Mouse (Mus musculus): ENCODE results near the gene Ulk4. TPM values are rescaled to one million over a fixed set of nuclear protein-coding genes. Genes with fewer than 3 reads are reported as not detected.

Ulk4 gene
- total RNA-seq, 2 experiments from 2014 or later = 7.2 to 7.5 TPM

GRCm38 (mm10) chr9:120985524-120985923, 291.5 kb downstream of the Ulk4 start:
- intact Hi-C loops (cut with DNase I) = no loop called here
- no peak for DNase-seq (ENCODE audit: extremely low spot score in 1 of 2, low spot score in 2 of 2)

DNA sequence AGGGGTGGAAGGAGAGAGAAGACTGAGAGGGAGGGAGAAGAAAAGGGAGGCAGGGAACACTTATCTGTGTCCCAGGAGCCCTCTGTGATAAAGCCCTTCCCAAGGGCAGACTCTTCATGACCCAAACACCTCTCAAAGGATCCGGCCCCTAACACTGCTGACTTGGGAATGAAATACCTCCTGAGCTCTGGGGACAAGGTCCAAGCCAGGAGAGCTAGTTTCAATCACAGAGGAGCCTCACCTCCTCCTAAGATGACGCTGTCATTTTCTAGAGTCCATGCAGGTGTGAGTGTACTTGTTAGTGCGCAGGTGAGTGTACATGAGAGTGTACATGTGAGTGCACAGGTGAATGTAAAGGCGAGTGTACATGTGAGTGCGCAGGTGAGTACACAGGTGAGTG, 292.0 kb downstream of the Ulk4 start:
- DNase-seq (ENCODE audit: extremely low spot score in 1 of 2, low spot score in 2 of 2) = no peak
- intact Hi-C loops (cut with DNase I) = no loop called here

DNA sequence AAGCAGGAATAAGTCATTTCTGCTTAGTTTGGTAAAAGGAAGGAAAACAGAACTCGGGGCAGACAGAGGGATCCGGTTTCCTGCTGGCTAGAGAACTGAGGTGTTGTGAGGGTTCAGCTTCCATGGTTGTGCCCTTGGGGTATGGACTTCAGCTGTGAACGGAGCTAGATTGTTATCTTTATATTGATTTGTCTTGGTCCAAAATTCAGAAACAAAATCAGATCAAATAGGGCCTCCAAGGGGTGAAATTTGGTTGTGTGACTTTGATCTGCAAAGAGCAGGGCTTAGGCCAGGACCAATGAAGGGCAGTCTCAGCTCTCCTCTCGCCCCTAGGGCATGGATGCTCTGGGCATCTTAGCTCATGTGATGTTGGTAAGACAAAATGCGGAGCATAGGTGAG, 292.5 kb downstream of the Ulk4 start:
- no peak for DNase-seq (ENCODE audit: extremely low spot score in 1 of 2, low spot score in 2 of 2)
- intact Hi-C loops (cut with DNase I) = no loop called here

DNA sequence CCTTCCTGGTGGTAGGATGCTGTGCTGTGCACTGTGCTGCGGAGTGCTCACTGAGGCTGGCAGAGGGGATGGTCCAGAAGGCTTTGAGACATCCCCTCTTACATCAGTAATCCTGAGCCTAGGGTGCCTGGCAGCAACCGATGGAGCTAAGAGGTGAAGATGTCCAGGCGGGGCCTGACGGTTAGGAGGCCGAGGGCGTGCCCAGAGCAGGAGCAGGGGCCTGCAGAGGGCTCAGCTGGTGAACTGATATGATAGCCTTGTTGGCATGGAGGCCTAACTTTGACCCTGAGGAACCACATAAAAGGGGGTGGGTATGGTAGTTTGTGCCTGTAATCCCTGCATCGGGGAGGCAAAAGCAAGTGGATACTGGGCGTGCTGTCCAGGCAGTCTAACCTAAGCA, 293.1 kb downstream of the Ulk4 start:
- intact Hi-C loops (cut with DNase I) = no loop called here

GRCm38 (mm10) chr9:120981777-120982176, 295.2 kb downstream of the Ulk4 start:
- intact Hi-C loops (cut with DNase I) = no loop called here
- DNase-seq (ENCODE audit: extremely low spot score in 1 of 2, low spot score in 2 of 2) = no peak

More for the DNA sequence above, 293.1 kb downstream of the Ulk4 start:
- no peak for DNase-seq (ENCODE audit: extremely low spot score in 1 of 2, low spot score in 2 of 2)

DNA sequence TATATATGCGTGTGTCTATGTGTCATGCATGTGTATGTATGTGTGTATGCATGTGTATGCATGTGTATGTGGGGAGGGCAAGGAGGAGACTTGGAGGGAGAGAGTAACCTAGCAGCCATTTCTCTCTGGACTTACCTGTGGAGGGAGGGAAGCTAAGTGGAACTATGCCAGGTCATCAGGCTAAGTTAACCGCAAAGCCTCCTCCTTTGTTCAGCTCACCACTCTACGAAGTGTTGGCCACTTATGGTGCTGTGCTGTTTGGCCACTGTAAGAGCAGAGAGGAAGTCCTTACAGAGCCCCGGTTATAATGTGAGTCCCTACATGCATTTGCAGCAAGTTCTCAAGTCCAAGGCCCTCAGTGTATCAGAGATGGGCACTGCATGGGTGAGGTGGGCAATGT, 300.1 kb downstream of the Ulk4 start:
- DNase-seq (ENCODE audit: extremely low spot score in 1 of 2, low spot score in 2 of 2) = no peak
- intact Hi-C loops (cut with DNase I) = no loop called here

DNA sequence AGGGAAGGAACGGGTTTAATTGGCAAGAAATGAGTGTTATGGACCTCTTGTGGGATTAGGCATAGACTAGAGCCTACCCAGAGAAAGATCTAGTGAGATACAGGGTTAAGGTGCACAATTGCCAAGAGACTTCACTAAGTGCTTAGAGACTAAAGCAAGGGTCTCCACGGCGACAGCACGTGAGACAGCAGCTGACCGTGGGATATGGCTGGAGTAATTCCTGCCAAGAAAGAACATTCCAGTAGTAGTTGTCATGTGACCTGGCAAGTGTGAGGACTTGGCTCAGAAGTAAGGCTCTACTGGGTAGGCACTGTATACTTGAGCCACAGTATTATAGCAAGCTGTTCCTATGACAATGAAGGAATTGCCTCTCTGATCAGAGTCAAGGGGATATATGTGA, 300.8 kb downstream of the Ulk4 start:
- intact Hi-C loops (cut with DNase I) = no loop called here

DNA sequence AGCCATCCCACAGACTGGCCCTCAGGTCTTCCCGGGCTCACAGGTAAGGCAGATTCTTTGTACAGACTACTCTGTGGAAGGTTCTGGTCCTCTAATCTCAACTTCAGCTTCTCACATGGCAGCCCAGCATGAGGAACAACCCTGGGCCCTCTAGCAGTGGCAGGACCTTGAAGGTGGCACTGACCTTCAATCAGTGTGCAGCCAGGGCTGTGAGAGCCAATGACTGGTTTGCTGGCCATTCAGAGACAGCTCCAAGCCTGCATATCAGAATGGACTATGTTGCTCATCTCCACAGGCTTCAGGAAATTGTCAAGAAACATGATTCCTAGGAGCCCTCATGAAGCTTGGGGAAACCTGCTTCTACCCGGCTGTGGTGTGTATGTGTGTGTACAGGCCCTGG, 302.8 kb downstream of the Ulk4 start:
- DNase-seq (ENCODE audit: extremely low spot score in 1 of 2, low spot score in 2 of 2) = no peak
- intact Hi-C loops (cut with DNase I) = no loop called here

More for the DNA sequence above, 300.8 kb downstream of the Ulk4 start:
- peak; percentile 46 to 54 for DNase-seq (ENCODE audit: extremely low spot score in 1 of 2, low spot score in 2 of 2)

DNA sequence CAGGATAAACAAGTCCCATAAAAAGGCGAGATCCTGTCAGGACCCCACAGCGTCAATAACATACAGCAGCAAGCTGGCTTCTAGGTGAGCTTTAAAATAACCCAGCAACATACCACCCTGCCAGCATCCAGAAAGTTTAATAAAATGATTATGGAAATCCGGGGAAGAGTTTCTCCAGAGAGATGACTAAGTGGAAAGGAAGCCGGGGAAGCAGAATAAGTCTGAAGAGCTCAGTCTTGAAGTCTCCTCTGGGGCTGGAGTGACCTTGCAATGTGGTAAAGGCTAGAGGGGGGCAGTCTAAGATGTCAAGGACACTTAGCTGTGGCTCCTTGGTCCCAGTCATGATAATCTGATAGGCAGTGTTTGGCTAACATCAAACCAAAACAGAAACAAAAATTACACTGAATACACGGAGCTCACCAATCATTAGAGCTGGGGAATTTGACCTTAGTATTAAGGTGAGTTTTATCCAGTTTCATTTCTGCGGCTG, 303.9 kb downstream of the Ulk4 start:
- DNase-seq (ENCODE audit: extremely low spot score in 1 of 2, low spot score in 2 of 2) = no peak
- intact Hi-C loops (cut with DNase I) = no loop called here

- DNase-seq (ENCODE audit: extremely low spot score in 1 of 2, low spot score in 2 of 2) = no peak
- intact Hi-C loops (cut with DNase I) = no loop called here
These were observed 312.0 kb downstream of the Ulk4 start for GRCm38 (mm10) chr9:120965007-120965406.

GRCm38 (mm10) chr9:120964224-120964623, 312.8 kb downstream of the Ulk4 start:
- intact Hi-C loops (cut with DNase I) = no loop called here

GRCm38 (mm10) chr9:120963720-120964119, 313.3 kb downstream of the Ulk4 start:
- intact Hi-C loops (cut with DNase I) = no loop called here
- DNase-seq (ENCODE audit: extremely low spot score in 1 of 2, low spot score in 2 of 2) = no peak

More at GRCm38 (mm10) chr9:120964224-120964623, 312.8 kb downstream of the Ulk4 start:
- DNase-seq (ENCODE audit: extremely low spot score in 1 of 2, low spot score in 2 of 2) = no peak

GRCm38 (mm10) chr9:120963104-120963503, 313.9 kb downstream of the Ulk4 start:
- intact Hi-C loops (cut with DNase I) = no loop called here

GRCm38 (mm10) chr9:120961969-120962700, 314.9 kb downstream of the Ulk4 start:
- intact Hi-C loops (cut with DNase I) = no loop called here
- no peak for DNase-seq (ENCODE audit: extremely low spot score in 1 of 2, low spot score in 2 of 2)

More at GRCm38 (mm10) chr9:120963104-120963503, 313.9 kb downstream of the Ulk4 start:
- DNase-seq (ENCODE audit: extremely low spot score in 1 of 2, low spot score in 2 of 2) = no peak

- DNase-seq (ENCODE audit: extremely low spot score in 1 of 2, low spot score in 2 of 2) = no peak
- intact Hi-C loops (cut with DNase I) = no loop called here
These were observed 315.5 kb downstream of the Ulk4 start for GRCm38 (mm10) chr9:120961466-120961865.

GRCm38 (mm10) chr9:120960611-120961010, 316.4 kb downstream of the Ulk4 start:
- intact Hi-C loops (cut with DNase I) = no loop called here
- no peak for DNase-seq (ENCODE audit: extremely low spot score in 1 of 2, low spot score in 2 of 2)

DNA sequence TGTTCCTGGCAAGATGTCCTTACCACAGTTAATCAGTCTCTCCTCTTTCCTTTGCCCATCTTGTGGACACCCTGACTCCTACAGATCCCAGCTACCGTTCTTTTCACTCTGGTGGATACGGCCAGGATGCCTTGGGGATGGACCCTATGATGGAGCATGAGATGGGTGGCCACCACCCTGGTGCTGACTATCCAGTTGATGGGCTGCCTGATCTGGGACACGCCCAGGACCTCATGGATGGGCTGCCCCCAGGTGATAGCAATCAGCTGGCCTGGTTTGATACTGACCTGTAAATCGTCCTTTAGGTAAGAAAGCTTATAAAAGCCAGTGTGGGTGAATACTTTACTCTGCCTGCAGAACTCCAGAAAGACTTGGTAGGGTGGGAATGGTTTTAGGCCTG, 317.8 kb downstream of the Ulk4 start:
- DNase-seq (ENCODE audit: extremely low spot score in 1 of 2, low spot score in 2 of 2) = no peak
- intact Hi-C loops (cut with DNase I) = no loop called here

DNA sequence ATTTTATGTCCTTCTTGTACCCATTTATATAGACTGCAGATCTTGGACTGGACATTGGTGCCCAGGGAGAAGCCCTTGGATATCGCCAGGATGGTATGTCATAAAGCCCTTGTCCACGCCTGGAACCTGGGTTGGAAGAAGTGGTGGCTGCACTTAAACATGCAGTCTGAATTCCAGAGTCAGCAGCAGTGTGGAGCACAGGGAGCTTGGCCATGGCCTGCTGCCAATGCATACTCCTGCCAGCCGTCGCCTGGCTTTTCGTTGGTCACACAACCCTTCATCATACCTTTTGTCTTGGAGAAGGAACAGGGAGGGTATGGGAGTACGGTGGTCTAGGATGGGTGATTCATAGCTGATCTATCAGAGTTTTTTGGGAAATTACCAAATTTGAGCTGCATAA, 318.4 kb downstream of the Ulk4 start:
- intact Hi-C loops (cut with DNase I) = no loop called here

GRCm38 (mm10) chr9:120958051-120958450, 318.9 kb downstream of the Ulk4 start:
- intact Hi-C loops (cut with DNase I) = no loop called here
- no peak for DNase-seq (ENCODE audit: extremely low spot score in 1 of 2, low spot score in 2 of 2)

More for the DNA sequence above, 318.4 kb downstream of the Ulk4 start:
- no peak for DNase-seq (ENCODE audit: extremely low spot score in 1 of 2, low spot score in 2 of 2)

- DNase-seq (ENCODE audit: extremely low spot score in 1 of 2, low spot score in 2 of 2) = no peak
- intact Hi-C loops (cut with DNase I) = no loop called here
These were observed 325.1 kb downstream of the Ulk4 start for GRCm38 (mm10) chr9:120951947-120952346.

DNA sequence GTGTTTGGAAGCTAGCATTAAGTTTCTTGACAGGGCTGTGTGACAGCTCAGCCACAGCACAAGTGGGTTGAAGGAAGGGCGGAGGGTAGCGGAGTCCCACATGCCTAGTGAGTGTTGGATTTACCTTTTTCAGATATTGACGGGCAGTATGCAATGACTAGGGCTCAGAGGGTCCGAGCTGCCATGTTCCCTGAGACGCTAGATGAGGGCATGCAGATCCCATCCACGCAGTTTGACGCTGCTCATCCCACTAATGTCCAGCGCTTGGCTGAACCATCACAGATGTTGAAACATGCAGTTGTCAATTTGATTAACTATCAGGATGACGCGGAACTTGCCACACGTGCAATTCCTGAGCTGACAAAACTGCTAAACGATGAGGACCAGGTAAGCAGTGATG, 326.2 kb downstream of the Ulk4 start:
- intact Hi-C loops (cut with DNase I) = no loop called here
- DNase-seq (ENCODE audit: extremely low spot score in 1 of 2, low spot score in 2 of 2) = no peak
